Mouse (Mus musculus) T-helper 17 cell (primary cell): ENCODE measurements at regions not wholly inside any gene's neighbourhood (a gene's known extent, or its start where the extent isn't known, plus 50 kb on each side); places are given as distances from the start of the nearest gene placed in this dataset.
"Not testable (repeated sequence)": the region's sequence is repeated elsewhere in the genome, so short reads cannot be mapped to it uniquely, and the experiment has no call there.

Source experiments
- in situ Hi-C, 2 experiments: fragments of 300-600 bp; cut with MboI, MseI; formaldehyde crosslinking; loops; 1 replicate in 1 of 2; 2 replicates in 1 of 2; pipeline ENCODE4 v1.15.1; 2025; ENCODE audit warnings: high pct_unique_total_duplicates in 2 of 2

GRCm38 (mm10) chr2:94772801-94773200 is 334.9 kb upstream of the Api5 start:
- in situ Hi-C loops, result no loop called here

GRCm38 (mm10) chr2:94772268-94772667 is 334.3 kb upstream of the Api5 start:
- in situ Hi-C loops, result no loop called here

GRCm38 (mm10) chr2:94766524-94766923 is 328.6 kb upstream of the Api5 start:
- in situ Hi-C loops, result no loop called here

GRCm38 (mm10) chr2:94764852-94765435 is 327.0 kb upstream of the Api5 start:
- in situ Hi-C loops, result no loop called here

- in situ Hi-C loops, result no loop called here
Measured at GRCm38 (mm10) chr2:94764451-94764850, 326.5 kb upstream of the Api5 start.

- in situ Hi-C loops, result loop anchor here in 1 of 2 experiments (10.0 kb wide), 1 partner anchor 737 kb away; no protein-coding TSS in a partner anchor
Measured at GRCm38 (mm10) chr2:94748161-94748711, 310.3 kb upstream of the Api5 start.

GRCm38 (mm10) chr2:94729791-94730190 is 291.9 kb upstream of the Api5 start:
- in situ Hi-C loops, result no loop called here

GRCm38 (mm10) chr2:94699383-94699782 is 261.4 kb upstream of the Api5 start:
- in situ Hi-C loops, result no loop called here

- in situ Hi-C loops, result no loop called here
Measured at GRCm38 (mm10) chr2:94695212-94695611, 257.3 kb upstream of the Api5 start.

- in situ Hi-C loops, result no loop called here
Measured at GRCm38 (mm10) chr2:94690560-94690959, 252.6 kb upstream of the Api5 start.

GRCm38 (mm10) chr2:94685619-94686018 is 247.7 kb upstream of the Api5 start:
- in situ Hi-C loops, result not testable (repeated sequence)

- in situ Hi-C loops, result no loop called here
Measured at GRCm38 (mm10) chr2:94680096-94680765, 242.3 kb upstream of the Api5 start.

GRCm38 (mm10) chr2:94665850-94666249 is 227.9 kb upstream of the Api5 start:
- in situ Hi-C loops, result loop anchor here in 1 of 2 experiments (10.0 kb wide), 1 partner anchor 1669 kb away; no protein-coding TSS in a partner anchor

- in situ Hi-C loops, result no loop called here
Measured at GRCm38 (mm10) chr2:94658426-94658825, 220.5 kb upstream of the Api5 start.
